Mouse (Mus musculus) ES-E14 (cell line): ENCODE results near the gene Nppc. TPM values are rescaled to one million over a fixed set of nuclear protein-coding genes. Genes with fewer than 3 reads are reported as not detected.

ENCODE experiments used
- DNase-seq: peaks from one replicate; pipeline ENCODE4 v3.0.0-alpha.2; 2013; ENCODE audit warnings: low read depth, low spot score
- H3K27ac ChIP-seq: 2 replicates; pipeline ENCODE4 v1.5.1; 2012; ENCODE audit warnings: low read depth, mild to moderate bottlenecking, low read length, moderate library complexity, mixed read lengths; ENCODE audit not compliant: poor library complexity, insufficient read depth, severe bottlenecking
- H3K36me3 ChIP-seq: 2 replicates; pipeline ENCODE4 v1.6.1; 2012; ENCODE audit warnings: mild to moderate bottlenecking, low read length, moderate library complexity, mixed read lengths; ENCODE audit not compliant: control insufficient read depth, poor library complexity, insufficient read depth, severe bottlenecking
- H3K4me1 ChIP-seq, 2 experiments: fragments of 150-350 bp in 1 of 2; sonication (generic) in 1 of 2; 2 replicates each; pipeline ENCODE4 v1.6.1; 2012; ENCODE audit warnings: low read length in 2 of 2, mild to moderate bottlenecking in 1 of 2, mixed read lengths in 1 of 2; ENCODE audit not compliant: control insufficient read depth in 2 of 2, insufficient read depth in 2 of 2, poor library complexity in 1 of 2
- H3K4me3 ChIP-seq, 2 experiments: fragments of 150-350 bp in 1 of 2; sonication (generic) in 1 of 2; 2 replicates each; pipeline ENCODE4 v1.5.1; 2012; ENCODE audit warnings: low read length in 2 of 2, low read depth in 1 of 2, mild to moderate bottlenecking in 1 of 2, mixed read lengths in 1 of 2; ENCODE audit not compliant: insufficient read depth in 1 of 2, poor library complexity in 1 of 2, severe bottlenecking in 1 of 2
- H3K9ac ChIP-seq: 2 replicates; pipeline ENCODE4 v1.6.1; 2012; ENCODE audit warnings: low read depth, mild to moderate bottlenecking, low read length, mixed read lengths; ENCODE audit not compliant: poor library complexity, insufficient read depth, severe bottlenecking
- H3K9me3 ChIP-seq: fragments of 150-350 bp; sonication (generic); 2 replicates; pipeline ENCODE4 v1.6.1; 2012; ENCODE audit warnings: low read depth, mild to moderate bottlenecking, low read length; ENCODE audit not compliant: control insufficient read depth, insufficient read depth
- CHD2 ChIP-seq: IDR thresholded peaks from 2 replicates; pipeline ENCODE4 v1.6.1; 2014; ENCODE audit warnings: mild to moderate bottlenecking, low read depth, low read length, inconsistent platforms
- HCFC1 ChIP-seq: IDR thresholded peaks from 2 replicates; pipeline ENCODE4 v1.6.1; 2012; ENCODE audit warnings: low read length, inconsistent platforms, borderline replicate concordance; ENCODE audit not compliant: insufficient read depth
- MAFK ChIP-seq: IDR thresholded peaks from 2 replicates; pipeline ENCODE4 v1.6.1; 2014; ENCODE audit warnings: mild to moderate bottlenecking, low read depth, low read length, inconsistent platforms; ENCODE audit not compliant: insufficient read depth
- ZC3H11A ChIP-seq: IDR thresholded peaks from 2 replicates; pipeline ENCODE4 v1.6.1; 2012; ENCODE audit warnings: low read depth, mild to moderate bottlenecking, inconsistent platforms, low read length, borderline replicate concordance
- ZNF384 ChIP-seq: IDR thresholded peaks from 2 replicates; pipeline ENCODE4 v1.6.1; 2012; ENCODE audit warnings: low read depth, low read length, inconsistent platforms
- in situ Hi-C, 2 experiments: fragments of 600-800 bp; cut with MboI; formaldehyde crosslinking; loops; one replicate each; pipeline ENCODE4 v1.15.1; 2025; ENCODE audit warnings: low sequenced_read_pairs in 2 of 2, inconsistent platforms in 1 of 2; ENCODE audit not compliant: unreplicated experiment in 2 of 2
- total RNA-seq: library from RNA; depleted of rRNA; stranded (reverse); fragments of 300-350 nt; gene quantifications from 2 replicates; pipeline ENCODE4 v1.2.3, GENCODE M21; 2012

Nppc gene
- total RNA-seq, 1 experiment = 0.45 TPM

DNA sequence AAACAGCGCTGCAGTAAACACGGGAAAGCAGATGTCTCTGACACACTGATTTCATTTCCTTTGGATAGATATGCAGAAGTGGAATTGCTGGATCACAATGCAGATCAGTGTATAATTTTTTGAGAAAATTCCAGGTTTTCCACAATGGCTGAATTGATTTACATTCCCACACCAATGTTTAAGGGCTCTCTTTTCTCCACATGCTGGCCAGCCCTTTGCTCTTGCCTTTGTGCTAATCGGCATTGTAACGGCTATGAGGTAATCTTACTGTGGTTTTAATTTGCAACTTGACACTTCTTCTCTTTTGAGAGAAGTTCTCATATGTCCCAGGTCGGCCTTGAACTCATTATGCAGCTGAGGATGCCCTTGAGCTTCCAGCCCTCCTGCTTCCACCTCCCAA is 20.7 kb upstream of the Nppc start:
- Histone ChIP-seq H3K27ac (no peak overlapping the region), H3K4me3 (no peak overlapping the region), H3K9ac (no peak overlapping the region), H3K36me3 (no peaks in the 10 kb centered on the region), H3K9me3 (no peaks in the 10 kb centered on the region), H3K4me1 (no peaks in the 10 kb centered on the region)
- TF ChIP-seq ZC3H11A (no peak), ZNF384 (no peak), CHD2 (no peak), HCFC1 (no peak), MAFK (no peak)
- in situ Hi-C loops = no loop called here
- no peak for DNase-seq

- Histone ChIP-seq H3K9me3 (no peaks in the 10 kb centered on the region), H3K27ac (no peak overlapping the region), H3K9ac (no peak overlapping the region), H3K36me3 (no peaks in the 10 kb centered on the region), H3K4me3 (no peak overlapping the region), H3K4me1 (no peaks in the 10 kb centered on the region)
- DNase-seq = no peak
- in situ Hi-C loops = no loop called here
- TF ChIP-seq ZC3H11A (no peak), CHD2 (no peak), HCFC1 (no peak), ZNF384 (no peak), MAFK (no peak)
Measured at GRCm38 (mm10) chr1:86687236-86687635, 16.9 kb upstream of the Nppc start.

DNA sequence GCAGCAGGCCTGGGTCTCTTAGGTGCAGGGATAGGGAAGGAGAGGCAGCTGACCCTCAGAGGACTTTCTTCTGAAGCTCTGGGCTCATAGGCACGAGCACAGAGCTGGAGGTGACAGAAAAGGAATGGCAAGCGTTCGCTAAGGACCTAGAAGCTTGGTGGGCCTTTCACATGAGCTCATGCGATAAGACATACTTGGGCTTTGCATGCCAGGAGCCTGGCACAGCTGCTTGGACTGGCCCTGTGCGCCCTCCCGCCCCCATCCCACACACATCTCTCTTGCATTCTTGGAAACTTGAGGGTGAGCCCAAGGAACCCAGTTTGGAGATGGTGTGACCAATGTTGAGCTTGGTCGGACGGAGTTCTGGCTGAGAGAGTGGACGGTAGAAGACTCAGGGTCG is 8.3 kb upstream of the Nppc start:
- in situ Hi-C loops = no loop called here
- Histone ChIP-seq H3K4me1 (no peaks in the 10 kb centered on the region), H3K27ac (no peak overlapping the region), H3K36me3 (no peaks in the 10 kb centered on the region), H3K9me3 (no peaks in the 10 kb centered on the region), H3K9ac (no peak overlapping the region), H3K4me3 (no peak overlapping the region)
- DNase-seq = no peak
- no peak for TF ChIP-seq ZNF384
- no peak for TF ChIP-seq HCFC1
- no peak for TF ChIP-seq CHD2

DNA sequence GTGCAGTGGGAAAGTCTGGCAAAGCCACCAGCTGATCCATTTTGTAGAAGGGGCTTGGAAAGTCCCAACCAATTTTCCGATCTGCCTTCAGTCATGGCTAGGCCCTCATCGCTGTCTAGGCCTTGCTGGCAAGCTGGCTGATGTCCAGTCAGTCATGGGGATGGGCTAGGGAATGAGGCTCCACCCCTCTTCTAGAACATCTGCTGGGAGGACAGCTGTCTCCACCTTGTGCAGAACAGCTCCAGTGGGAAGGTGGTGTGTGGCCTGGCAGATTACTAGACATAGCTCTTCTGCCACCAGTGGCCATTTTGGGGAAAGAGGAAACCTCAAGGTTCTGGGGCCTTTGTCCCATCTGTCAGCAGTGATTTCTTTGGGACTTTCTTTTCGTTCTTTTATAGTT is 7.3 kb upstream of the Nppc start:
- no peaks in the 10 kb centered on the region for H3K4me1 ChIP-seq
- DNase-seq = no peak
- TF ChIP-seq ZNF384 = no peak
- TF ChIP-seq HCFC1 = no peak
- TF ChIP-seq MAFK = no peak
- no peak for TF ChIP-seq ZC3H11A
- TF ChIP-seq CHD2 = no peak
- no peak overlapping the region for H3K4me3 ChIP-seq
- no peak overlapping the region for H3K9ac ChIP-seq
- H3K36me3 ChIP-seq = no peaks in the 10 kb centered on the region
- H3K9me3 ChIP-seq = no peaks in the 10 kb centered on the region
- in situ Hi-C loops = no loop called here
- H3K27ac ChIP-seq = no peak overlapping the region

DNA sequence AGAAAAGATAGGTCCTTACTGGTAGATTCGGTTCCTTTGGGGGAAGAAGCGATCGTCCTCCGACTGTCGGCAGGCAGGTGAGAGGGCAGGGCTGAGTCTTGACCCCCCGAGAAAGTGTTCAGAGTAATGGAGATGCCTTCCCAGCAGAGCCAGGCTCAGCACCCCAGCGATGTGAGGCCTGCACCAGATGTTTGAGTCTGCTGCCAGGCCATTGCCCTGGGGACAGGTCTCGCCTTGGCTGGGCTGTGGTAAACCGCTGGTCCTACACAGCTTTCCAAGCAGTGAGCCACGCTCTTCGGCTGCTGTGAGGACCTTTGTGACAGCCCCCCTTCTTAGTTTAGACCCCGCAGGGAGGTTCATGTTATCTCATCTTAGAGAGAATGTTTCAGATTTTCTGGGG is 4.8 kb upstream of the Nppc start:
- H3K9ac ChIP-seq = no peak overlapping the region
- no peak overlapping the region for H3K4me3 ChIP-seq
- H3K36me3 ChIP-seq = no peaks in the 10 kb centered on the region
- TF ChIP-seq HCFC1 = no peak
- TF ChIP-seq ZC3H11A = no peak
- TF ChIP-seq MAFK = no peak
- TF ChIP-seq CHD2 = no peak
- no peak for TF ChIP-seq ZNF384
- no peak for DNase-seq
- no peaks in the 10 kb centered on the region for H3K9me3 ChIP-seq
- in situ Hi-C loops = no loop called here
- H3K4me1 ChIP-seq = no peaks in the 10 kb centered on the region; a peak in 1 of 4 replicates
- no peak overlapping the region for H3K27ac ChIP-seq
